Mouse (Mus musculus): ENCODE measurements at regions not wholly inside any gene's neighbourhood (a gene's known extent, or its start where the extent isn't known, plus 50 kb on each side); places are given as distances from the start of the nearest gene placed in this dataset.

DNA sequence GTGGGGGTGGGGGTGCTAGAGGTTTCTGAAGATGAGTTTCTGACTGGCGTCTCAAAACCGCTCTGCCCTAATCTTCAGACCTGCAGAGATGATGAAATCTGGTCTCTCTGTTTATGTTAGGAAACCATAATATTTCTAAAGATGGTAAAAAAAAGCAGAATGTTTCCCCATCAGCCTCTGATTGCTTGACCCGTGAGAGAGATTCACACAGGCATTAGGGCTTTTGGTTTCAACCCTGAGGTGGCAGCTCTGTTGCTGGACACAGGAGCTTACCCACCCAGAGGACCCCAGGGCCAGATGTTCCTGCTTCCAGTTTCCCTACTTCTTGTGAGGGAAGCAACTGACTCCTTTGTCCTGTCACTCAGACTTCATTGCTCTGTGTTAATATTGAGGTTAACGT is 195.1 kb downstream of the Phlda1 start:
- TF ChIP-seq TAL1 (IDR thresholded peaks at IDR 0.05; ENCODE audit: low read length) (no peak), GATA1 (IDR thresholded peaks at IDR 0.05; ENCODE audit: low read length) (no peak)
